Mouse (Mus musculus) liver, embryonic 14.5 days (tissue): ENCODE measurements around the gene Zscan2. TPM values are rescaled to one million over a fixed set of nuclear protein-coding genes. Genes with fewer than 3 reads are reported as not detected.

ENCODE experiments used
- ATAC-seq: fragments of 200-750 bp; cut with Nextera tagmentation; 2 replicates; pipeline ENCODE4 v1.8.0; 2017; ENCODE audit warnings: moderate number of reproducible peaks, mild to moderate bottlenecking, moderate library complexity; ENCODE audit not compliant: insufficient read depth
- DNase-seq, 3 experiments: peaks; one replicate each; pipeline ENCODE4 v3.0.0-alpha.2; 2012 to 2013; ENCODE audit warnings: low read depth in 3 of 3, low spot score in 3 of 3
- H3K27ac ChIP-seq: fragments of 300-500 bp; sonication (generic); 2 replicates; pipeline ENCODE4 v1.5.1; 2014; ENCODE audit warnings: moderate library complexity, mild to moderate bottlenecking, control low read depth, inconsistent platforms
- H3K27me3 ChIP-seq: fragments of 300-500 bp; sonication (generic); 2 replicates; pipeline ENCODE4 v1.6.1; 2014; ENCODE audit warnings: mild to moderate bottlenecking, low read length, moderate library complexity; ENCODE audit not compliant: control insufficient read depth, insufficient read depth
- H3K36me3 ChIP-seq: fragments of 300-500 bp; sonication (generic); replicated peaks from 2 replicates; pipeline ENCODE4 v1.6.1; 2014; ENCODE audit warnings: low read depth; ENCODE audit not compliant: control insufficient read depth, insufficient read depth
- H3K4me1 ChIP-seq, 2 experiments: fragments of 200-500 bp in 1 of 2; fragments of 300-500 bp in 1 of 2; sonication (generic) in 1 of 2; replicated peaks; 2 replicates each; pipeline ENCODE4 v1.6.1; 2012 to 2014; ENCODE audit warnings: antibody characterized with exemption in 1 of 2, inconsistent platforms in 1 of 2, low read length in 1 of 2; ENCODE audit not compliant: control insufficient read depth in 2 of 2, insufficient read depth in 2 of 2
- H3K4me2 ChIP-seq: fragments of 300-500 bp; sonication (generic); 2 replicates; pipeline ENCODE4 v1.6.1; 2014; ENCODE audit warnings: low read depth, mild to moderate bottlenecking, control low read depth, moderate library complexity
- H3K4me3 ChIP-seq, 2 experiments: fragments of 200-500 bp in 1 of 2; fragments of 300-500 bp in 1 of 2; sonication (generic) in 1 of 2; 2 replicates each; pipeline ENCODE4 v1.5.1; 2012 to 2014; ENCODE audit warnings: low read depth in 2 of 2, low read length in 2 of 2, mild to moderate bottlenecking in 2 of 2, control low read depth in 1 of 2, inconsistent platforms in 1 of 2, moderate library complexity in 1 of 2; ENCODE audit not compliant: insufficient read depth in 1 of 2
- H3K9ac ChIP-seq: fragments of 300-500 bp; sonication (generic); replicated peaks from 2 replicates; pipeline ENCODE4 v1.6.1; 2014; ENCODE audit warnings: mild to moderate bottlenecking, control low read depth, moderate library complexity
- H3K9me3 ChIP-seq: fragments of 300-500 bp; sonication (generic); 2 replicates; pipeline ENCODE4 v1.6.1; 2016; ENCODE audit warnings: low read length, mixed read lengths; ENCODE audit not compliant: control insufficient read depth
- CTCF ChIP-seq: IDR thresholded peaks from 2 replicates; pipeline ENCODE4 v1.5.1; 2016; ENCODE audit warnings: antibody characterized with exemption, low read depth, control low read depth
- EP300 ChIP-seq: IDR thresholded peaks from 2 replicates; pipeline ENCODE4 v1.6.1; 2016; ENCODE audit warnings: antibody characterized with exemption, low read depth
- WGBS: fragments of 180-500 bp; shearing (Covaris S2); extraction: QIAGEN DNeasy Blood & Tissue Kit; methylation state at CpG from one replicate; pipeline ENCODE4 v1.1.7; 2014; ENCODE audit not compliant: insufficient replicate concordance; 5-methylcytosine and 5-hydroxymethylcytosine counted together
- polyA plus RNA-seq, 2 experiments: library from polyadenylated mRNA; depleted of rRNA in 1 of 2; stranded (reverse) in 1 of 2; unstranded in 1 of 2; fragments of >200 nt; fragmentation: Nextera tagmentation in 1 of 2; extraction: Ambion mirVana in 1 of 2; gene quantifications; 2 replicates each; pipeline versions ENCODE4 v1.2.1 to v1.2.3; 2012 to 2014

Zscan2 gene
- polyA plus RNA-seq, 2 experiments = 0.08 to 1.3 TPM

GRCm38 (mm10) chr7:80918982-80919646, 58.4 kb downstream of the Zscan2 start:
- TF ChIP-seq EP300 (no peak), CTCF (no peak)
- H3K27ac ChIP-seq = no peak overlapping the region
- no peak overlapping the region for H3K4me2 ChIP-seq
- 21% methylated on average over 8 of the region's 8 CpGs for WGBS
- DNase-seq = no peak
- H3K4me3 ChIP-seq = no peak overlapping the region
- H3K9me3 ChIP-seq = no peaks in the 10 kb centered on the region
- H3K36me3 ChIP-seq = peaks cover 21% of the 10 kb centered on the region
- peaks cover 4% of the 10 kb centered on the region in 2 experiments; a peak in 3 of 4 replicates for H3K4me1 ChIP-seq
- H3K27me3 ChIP-seq = no peaks in the 10 kb centered on the region
- no peak for ATAC-seq
- H3K9ac ChIP-seq = no peak overlapping the region

GRCm38 (mm10) chr7:80919647-80920008, 58.9 kb downstream of the Zscan2 start:
- no peak overlapping the region for H3K9ac ChIP-seq
- no peak overlapping the region for H3K27ac ChIP-seq
- DNase-seq (no peak), ATAC-seq (no peak)
- WGBS = 60% methylated on average over 5 of the region's 5 CpGs
- H3K4me3 ChIP-seq = no peak overlapping the region
- no peaks in the 10 kb centered on the region for H3K9me3 ChIP-seq
- peaks cover 23% of the 10 kb centered on the region for H3K36me3 ChIP-seq
- H3K4me1 ChIP-seq = peaks cover 4% of the 10 kb centered on the region in 2 experiments; a peak in 3 of 4 replicates
- no peaks in the 10 kb centered on the region for H3K27me3 ChIP-seq
- no peak overlapping the region for H3K4me2 ChIP-seq
- TF ChIP-seq EP300 = no peak
- no peak for TF ChIP-seq CTCF

- Histone ChIP-seq H3K4me1 (peaks cover 4% of the 10 kb centered on the region in 2 experiments; a peak in 3 of 4 replicates), H3K27ac (no peak overlapping the region), H3K9me3 (no peaks in the 10 kb centered on the region), H3K27me3 (no peaks in the 10 kb centered on the region), H3K4me3 (no peak overlapping the region), H3K4me2 (no peak overlapping the region), H3K9ac (no peak overlapping the region), H3K36me3 (peaks cover 16% of the 10 kb centered on the region)
- no peak for DNase-seq
- no peak for ATAC-seq
- 66% methylated on average over 2 of the region's 2 CpGs for WGBS
- TF ChIP-seq CTCF (no peak), EP300 (no peak)
These were observed 62.4 kb downstream of the Zscan2 start for GRCm38 (mm10) chr7:80923165-80923564.

Other genes starting within 250 kb of the Zscan2 start
- 1.7 and 1.9 TPM in 2 replicates for gene Crtc3, start 172.0 kb upstream of the Zscan2 start, polyA plus RNA-seq (2012; rRNA removed)
- 2.4 and 4.2 TPM in 2 replicates for gene Crtc3, start 172.0 kb upstream of the Zscan2 start, polyA plus RNA-seq (2014; fragmentation: Nextera tagmentation; extraction: Ambion mirVana)
- 4.6 and 5.5 TPM in 2 replicates for gene Iqgap1, start 34.9 kb upstream of the Zscan2 start, polyA plus RNA-seq (2012; rRNA removed)
- 11.2 and 11.6 TPM in 2 replicates for gene Iqgap1, start 34.9 kb upstream of the Zscan2 start, polyA plus RNA-seq (2014; fragmentation: Nextera tagmentation; extraction: Ambion mirVana)
- gene Wdr73, start 40.3 kb downstream of the Zscan2 start, polyA plus RNA-seq (2012; rRNA removed) = 8.8 and 10.7 TPM in 2 replicates
- 11.8 and 13.5 TPM in 2 replicates for gene Wdr73, start 40.3 kb downstream of the Zscan2 start, polyA plus RNA-seq (2014; fragmentation: Nextera tagmentation; extraction: Ambion mirVana)
- 1.3 and 2.1 TPM in 2 replicates for gene Nmb, start 44.2 kb downstream of the Zscan2 start, polyA plus RNA-seq (2012; rRNA removed)
- 1.9 and 2.0 TPM in 2 replicates for gene Nmb, start 44.2 kb downstream of the Zscan2 start, polyA plus RNA-seq (2014; fragmentation: Nextera tagmentation; extraction: Ambion mirVana)
- 50.0 and 51.0 TPM in 2 replicates for gene Sec11a, start 86.9 kb downstream of the Zscan2 start, polyA plus RNA-seq (2012; rRNA removed)
- gene Sec11a, start 86.9 kb downstream of the Zscan2 start, polyA plus RNA-seq (2014; fragmentation: Nextera tagmentation; extraction: Ambion mirVana) = 89.0 and 90.4 TPM in 2 replicates
- 8.3 and 11.3 TPM in 2 replicates for gene Zfp592, start 132.8 kb downstream of the Zscan2 start, polyA plus RNA-seq (2012; rRNA removed)
- gene Zfp592, start 132.8 kb downstream of the Zscan2 start, polyA plus RNA-seq (2014; fragmentation: Nextera tagmentation; extraction: Ambion mirVana) = 6.4 and 6.6 TPM in 2 replicates
- 0.03 and 0.04 TPM in 2 replicates for gene Alpk3, start 196.7 kb downstream of the Zscan2 start, polyA plus RNA-seq (2012; rRNA removed)
- 0.03 and 0.08 TPM in 2 replicates for gene Alpk3, start 196.7 kb downstream of the Zscan2 start, polyA plus RNA-seq (2014; fragmentation: Nextera tagmentation; extraction: Ambion mirVana)